Comparison of ENCODE assay signal across 16 mouse cellular contexts in the genomic region with DNA sequence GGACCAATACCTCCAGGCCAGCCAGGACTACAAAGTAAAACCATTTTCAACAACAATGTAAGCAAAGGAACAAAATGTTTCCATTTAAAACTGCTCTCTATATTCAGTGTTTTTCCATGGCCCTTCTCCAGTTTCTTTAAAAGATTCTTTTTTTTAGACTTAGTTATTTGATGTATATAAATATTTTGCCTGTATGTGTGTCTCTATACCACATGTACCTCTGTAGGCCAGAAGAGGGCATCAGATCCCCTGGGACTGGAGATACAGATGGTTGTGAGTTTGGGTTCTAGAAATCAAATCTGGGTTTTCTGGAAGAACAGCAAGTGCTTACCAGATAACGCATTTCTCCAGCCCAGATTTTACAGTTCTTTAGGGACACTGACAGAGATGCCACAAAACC. TPM values are rescaled to one million over a fixed set of nuclear protein-coding genes. Genes with fewer than 3 reads are reported as not detected.
A peak's percentile ranks its signal among the peaks of the same experiment; 100 is the strongest.
DNase-seq lines count a peak whose midpoint lies in the region; ATAC-seq and TF ChIP-seq lines count a peak whose summit lies in the region.
"Had no signal": no experiment of that assay in that cellular context is flagged by ENCODE, and none has a peak within 500 bp of the region (broad histone marks: within the 10 kb centered on the region; RNA-seq: fewer than 3 reads in every experiment).

No protein-coding gene starts in this region.

- no peak for TF ChIP-seq EP300 in stomach, postnatal 0 days (optimal IDR thresholded peaks at IDR 0.05)
- no peak for TF ChIP-seq EP300 in heart, adult 2 months (IDR thresholded peaks at IDR 0.05; ENCODE audit: insufficient read depth, low read depth, low read length)

- in situ Hi-C loops in Patski (cut with MboI; ENCODE audit: low pct_unique_long_range_greater_than_20kb) = no loop called here

- TF ChIP-seq POLR2A in heart, adult 2 months (IDR thresholded peaks at IDR 0.05; ENCODE audit: insufficient read depth, low read depth, low read length) = no peak

- peak; percentile 70 for TF ChIP-seq CTCF in layer of hippocampus, adult 2 months (conservative IDR thresholded peaks at IDR 0.05)
- peak; percentile 37 for TF ChIP-seq CTCF in Patski (IDR thresholded peaks at IDR 0.05)
- peak; percentile 36; the same call in 1 of the 2 replicates for TF ChIP-seq CTCF in stomach, postnatal 0 days (IDR thresholded peaks at IDR 0.05; ENCODE audit: low read depth)
- TF ChIP-seq CTCF in heart, adult 2 months (IDR thresholded peaks at IDR 0.05) = no peak

- no peaks in the 10 kb centered on the region for H3K79me2 ChIP-seq in heart, adult 2 months (replicated peaks; ENCODE audit: control insufficient read depth, insufficient read depth, low read length)

- DNase-seq in layer of hippocampus, adult 2 months (ENCODE audit: low spot score in 2 of 2) = no peak
- DNase-seq in layer of hippocampus, postnatal 25 days (ENCODE audit: extremely low spot score in 1 of 2, low spot score in 1 of 2) = no peak
- peak; percentile 16 for DNase-seq in thymus, postnatal 0 days (ENCODE audit: low spot score)
- no peak for DNase-seq in thymus, postnatal 4 days
- no peak for DNase-seq in Patski (ENCODE audit: low read depth, low spot score)
- DNase-seq in stomach, postnatal 0 days (ENCODE audit: low spot score) = no peak
- DNase-seq in heart, adult 2 months = no peak
- DNase-seq in layer of hippocampus, adult 9-10 months (ENCODE audit: low spot score) = no peak
- DNase-seq: adrenal gland, postnatal 14 days; cerebellum, postnatal 14 days; heart, adult 18-20 months; heart, postnatal 10 days; thymus, postnatal 36 days had no signal

- 0 out of 2 replicates have a peak, but pooled peaks cover 2% of the 10 kb centered on the region for H3K4me1 ChIP-seq in stomach, postnatal 0 days (replicated peaks; ENCODE audit: control insufficient read depth, insufficient read depth)
- peaks cover 6% of the 10 kb centered on the region for H3K4me1 ChIP-seq in heart, adult 2 months (ENCODE audit: control insufficient read depth, insufficient read depth, low read length)

- WGBS in stomach, postnatal 0 days = 67% methylated on average over 1 of the region's 1 CpGs
- WGBS in heart, adult 2 months = 83% methylated on average over 1 of the region's 1 CpGs

- ATAC-seq in Patski = no peak
- ATAC-seq in stomach, postnatal 0 days (ENCODE audit: low FRiP score, low TSS enrichment) = no peak
- ATAC-seq: hindbrain, embryonic 16.5 days had no signal

- H3K4me2 ChIP-seq in stomach, postnatal 0 days (replicated peaks; ENCODE audit: low read depth) = no peak overlapping the region
- H3K4me2 ChIP-seq: limb, embryonic 15.5 days; stomach, embryonic 15.5 days had no signal

- intact Hi-C loops in heart, adult 2 months (cut with DNase I) = no loop called here

- H3K36me3 ChIP-seq in stomach, postnatal 0 days (ENCODE audit: control insufficient read depth, insufficient read depth, low read length) = 0 out of 2 replicates have a peak, but pooled peaks cover 2% of the 10 kb centered on the region
- no peaks in the 10 kb centered on the region for H3K36me3 ChIP-seq in heart, adult 2 months (ENCODE audit: control insufficient read depth, insufficient read depth, low read length)

- no peaks in the 10 kb centered on the region for H3K27me3 ChIP-seq in Patski
- no peaks in the 10 kb centered on the region for H3K27me3 ChIP-seq in stomach, postnatal 0 days (ENCODE audit: control insufficient read depth, insufficient read depth, low read length)
- H3K27me3 ChIP-seq in heart, adult 2 months (ENCODE audit: control insufficient read depth, insufficient read depth, low read length) = no peaks in the 10 kb centered on the region
- H3K27me3 ChIP-seq: limb, embryonic 15.5 days; stomach, embryonic 15.5 days had no signal

- H3K9me3 ChIP-seq in stomach, postnatal 0 days (ENCODE audit: control insufficient read depth, low read length) = no peaks in the 10 kb centered on the region
- H3K9me3 ChIP-seq: limb, embryonic 15.5 days; stomach, embryonic 15.5 days had no signal

- CTCF ChIA-PET in Patski (lab: Charles Lee) = interaction anchor here (1.7 kb wide), 1 partner anchor 21 kb away, joined by 3 read pairs; no protein-coding TSS in a partner anchor

- H3K27ac ChIP-seq in layer of hippocampus, adult 2 months = no peak overlapping the region
- no peak overlapping the region for H3K27ac ChIP-seq in stomach, postnatal 0 days (replicated peaks)
- no peak overlapping the region for H3K27ac ChIP-seq in heart, adult 2 months
- H3K27ac ChIP-seq: limb, embryonic 15.5 days; stomach, embryonic 15.5 days had no signal

- H3K4me3 ChIP-seq in layer of hippocampus, adult 2 months = no peak overlapping the region
- H3K4me3 ChIP-seq in stomach, postnatal 0 days (ENCODE audit: low read depth, low read length) = no peak overlapping the region
- H3K4me3 ChIP-seq in heart, adult 2 months = no peak overlapping the region
- H3K4me3 ChIP-seq: limb, embryonic 15.5 days; stomach, embryonic 15.5 days had no signal

- POLR2A ChIA-PET in Patski (lab: Charles Lee) = no interaction called here

- no peak overlapping the region for H3K9ac ChIP-seq in stomach, postnatal 0 days (ENCODE audit: low read length)
- H3K9ac ChIP-seq in heart, adult 2 months (ENCODE audit: low read depth, low read length) = no peak overlapping the region
- H3K9ac ChIP-seq: limb, embryonic 15.5 days; stomach, embryonic 15.5 days had no signal

RNA-seq across cellular contexts. Expression of gene Vps35l, which starts 1.3 kb away (rescaled TPM):
- total RNA-seq in layer of hippocampus, adult 2 months (2021) = 10 to 100 TPM; 58.5 to 65.1 TPM
- 10 to 100 TPM; 62.8 to 68.5 TPM for total RNA-seq in layer of hippocampus, postnatal 25 days (2021)
- polyA plus RNA-seq in thymus, postnatal 0 days (2015; fragmentation: Nextera tagmentation; extraction: Ambion mirVana) = 55.7 and 56.5 TPM in 2 replicates
- 107 TPM for polyA plus RNA-seq in Patski (2021)
- 31.2 and 32.7 TPM in 2 replicates for polyA plus RNA-seq in stomach, postnatal 0 days (2015; fragmentation: Nextera tagmentation; extraction: Ambion mirVana)
- 10 to 100 TPM; 21.0 to 21.7 TPM for total RNA-seq in heart, adult 2 months (2021)
- 26.5 and 30.2 TPM in 2 replicates for polyA plus RNA-seq in heart, adult 2 months (2012; rRNA removed)

RNA-seq across cellular contexts. Expression of gene Ccp110, which starts 26.4 kb away (rescaled TPM):
- 10 to 100 TPM; 41.5 to 50.3 TPM for total RNA-seq in layer of hippocampus, adult 2 months (2021)
- total RNA-seq in layer of hippocampus, postnatal 25 days (2021) = 10 to 100 TPM; 46.4 to 47.7 TPM
- 7.8 and 8.1 TPM in 2 replicates for polyA plus RNA-seq in thymus, postnatal 0 days (2015; fragmentation: Nextera tagmentation; extraction: Ambion mirVana)
- 21.3 TPM for polyA plus RNA-seq in Patski (2021)
- polyA plus RNA-seq in stomach, postnatal 0 days (2015; fragmentation: Nextera tagmentation; extraction: Ambion mirVana) = 2.6 and 2.7 TPM in 2 replicates
- 1 to 10 TPM; 1.5 to 1.6 TPM for total RNA-seq in heart, adult 2 months (2021)
- polyA plus RNA-seq in heart, adult 2 months (2012; rRNA removed) = 1.4 and 2.0 TPM in 2 replicates

RNA-seq across cellular contexts. Expression of gene Gde1, which starts 33.2 kb away (rescaled TPM):
- 100 to 1,000 TPM; 204 to 214 TPM for total RNA-seq in layer of hippocampus, adult 2 months (2021)
- 100 to 1,000 TPM; 222 to 253 TPM for total RNA-seq in layer of hippocampus, postnatal 25 days (2021)
- 71.0 and 75.3 TPM in 2 replicates for polyA plus RNA-seq in thymus, postnatal 0 days (2015; fragmentation: Nextera tagmentation; extraction: Ambion mirVana)
- polyA plus RNA-seq in Patski (2021) = 113 TPM
- polyA plus RNA-seq in stomach, postnatal 0 days (2015; fragmentation: Nextera tagmentation; extraction: Ambion mirVana) = 204 and 212 TPM in 2 replicates
- total RNA-seq in heart, adult 2 months (2021) = 10 to 100 TPM; 30.2 to 34.5 TPM
- polyA plus RNA-seq in heart, adult 2 months (2012; rRNA removed) = 54.9 and 62.8 TPM in 2 replicates
